Mouse (Mus musculus) lung, postnatal 0 days (tissue): ENCODE results near the gene Gm49403.

Source experiments
- CTCF ChIP-seq: IDR thresholded peaks from 2 replicates; pipeline ENCODE4 v1.5.1; 2016; ENCODE audit warnings: antibody characterized with exemption, mild to moderate bottlenecking
- EP300 ChIP-seq: IDR thresholded peaks from 2 replicates; pipeline ENCODE4 v1.6.1; 2016; ENCODE audit warnings: antibody characterized with exemption, mild to moderate bottlenecking, control low read depth

DNA sequence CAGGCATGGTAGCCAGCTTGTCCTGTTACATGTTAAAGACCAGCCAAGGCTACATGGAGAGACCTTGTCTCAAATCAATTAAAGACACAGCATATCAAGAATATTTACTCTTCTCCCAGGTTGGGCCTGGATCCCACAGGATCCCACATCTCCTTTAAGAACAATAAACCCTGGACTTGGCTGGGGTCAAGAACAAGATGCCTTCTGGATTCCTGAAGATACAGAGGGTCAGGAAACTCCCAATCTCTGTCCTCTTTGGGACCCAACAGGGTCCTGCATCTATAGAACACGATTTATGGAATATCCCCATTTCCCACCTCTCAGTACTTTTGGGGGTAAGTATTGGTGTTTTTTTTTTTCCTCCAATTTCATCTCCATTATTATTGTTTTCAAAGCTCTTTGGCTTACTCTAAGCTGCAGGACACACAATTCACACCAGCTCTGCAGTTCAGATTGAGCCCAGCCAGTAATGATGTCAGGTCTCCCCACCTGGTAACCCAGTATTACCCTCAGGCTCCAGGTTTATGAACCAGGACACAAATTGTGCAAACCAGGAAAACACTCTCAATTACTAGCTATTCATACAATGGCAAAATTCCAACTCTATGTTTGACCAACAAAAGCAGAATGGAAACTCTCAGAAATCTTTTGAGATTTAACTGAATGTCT is 3.3 kb downstream of the Gm49403 start:
- TF ChIP-seq CTCF (no peak), EP300 (no peak; the same call in 1 of the 2 replicates)
